8 mouse cellular contexts compared by ENCODE assay signal in the genomic region with DNA sequence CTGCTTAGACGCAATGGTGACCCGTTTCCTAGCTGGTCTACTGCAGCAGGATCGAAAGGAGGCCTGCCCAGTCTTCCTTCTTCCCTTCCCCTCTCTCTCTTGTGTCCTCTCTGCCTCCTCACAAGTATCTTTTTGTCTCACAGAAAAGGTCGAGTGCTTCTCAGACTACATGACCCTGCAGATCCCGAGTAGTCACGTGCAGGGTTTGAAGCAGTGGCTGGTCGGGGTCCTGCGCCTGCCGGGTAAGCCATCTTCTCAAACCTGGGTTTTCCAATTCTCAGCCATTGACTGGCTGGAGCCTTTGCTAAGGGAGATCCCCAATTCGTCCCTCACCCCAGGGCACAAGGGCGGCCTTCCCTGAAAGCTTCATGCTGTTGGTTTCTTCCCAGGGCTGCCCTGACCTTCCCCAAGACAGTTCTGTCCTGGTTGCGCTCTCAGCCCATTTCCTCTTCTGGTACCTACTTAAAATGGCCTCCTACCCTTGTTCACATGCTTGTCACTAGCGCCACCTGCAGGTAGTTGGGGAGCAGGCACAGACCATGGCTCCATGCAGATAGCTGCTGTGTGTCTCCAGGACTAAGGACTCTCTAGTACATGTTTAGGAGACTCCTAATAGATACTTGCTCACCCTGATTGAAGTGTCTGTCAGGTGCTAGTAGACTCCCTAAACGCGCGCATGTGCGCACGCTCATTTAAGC. TPM values are rescaled to one million over a fixed set of nuclear protein-coding genes. Genes with fewer than 3 reads are reported as not detected.
DNase-seq lines count a peak whose midpoint lies in the region; ATAC-seq and TF ChIP-seq lines count a peak whose summit lies in the region.

No protein-coding gene starts in this region.

- no peaks in the 10 kb centered on the region for H3K27me3 ChIP-seq in intestine, embryonic 16.5 days (replicated peaks; ENCODE audit: control insufficient read depth, insufficient read depth, low read length)
- no peaks in the 10 kb centered on the region for H3K27me3 ChIP-seq in intestine, embryonic 15.5 days (replicated peaks)
- H3K27me3 ChIP-seq in CH12.LX (replicated peaks) = peaks cover 22% of the 10 kb centered on the region
- peaks cover 3% of the 10 kb centered on the region; the same call in 1 of the 2 replicates for H3K27me3 ChIP-seq in forebrain, embryonic 10.5 days (ENCODE audit: poor library complexity, severe bottlenecking)

- H3K9me3 ChIP-seq in intestine, embryonic 16.5 days (ENCODE audit: control insufficient read depth, low read length) = no peaks in the 10 kb centered on the region
- H3K9me3 ChIP-seq in intestine, embryonic 15.5 days = no peaks in the 10 kb centered on the region
- peaks cover 11% of the 10 kb centered on the region for H3K9me3 ChIP-seq in CH12.LX (replicated peaks; ENCODE audit: low read length)
- peaks cover 9% of the 10 kb centered on the region; the same call in 1 of the 2 replicates for H3K9me3 ChIP-seq in forebrain, embryonic 10.5 days

- DNase-seq in CH12.LX (ENCODE audit: extremely low read depth) = peak; percentile 65
- DNase-seq in adrenal gland, adult 8-10 months = peak; percentile 50
- DNase-seq in lung, postnatal 14 days = peak; percentile 48
- no peak for DNase-seq in gastrocnemius, postnatal 25 days
- DNase-seq in forebrain, embryonic 10.5 days (ENCODE audit: extremely low spot score, low spot score) = no peak

- no peaks in the 10 kb centered on the region for H3K79me2 ChIP-seq in CH12.LX (replicated peaks; ENCODE audit: control insufficient read depth, extremely low read depth, insufficient read depth, poor library complexity, severe bottlenecking)

- no peak overlapping the region for H3K4me2 ChIP-seq in intestine, embryonic 16.5 days (ENCODE audit: low read depth, low read length)
- no peak overlapping the region for H3K4me2 ChIP-seq in intestine, embryonic 15.5 days (replicated peaks)
- no peak overlapping the region for H3K4me2 ChIP-seq in CH12.LX (ENCODE audit: insufficient read depth, low read depth, poor library complexity, severe bottlenecking)

- TF ChIP-seq RAD21 in CH12.LX (IDR thresholded peaks at IDR 0.05; ENCODE audit: low read depth, low read length) = peak; percentile 50

- no peaks in the 10 kb centered on the region for H3K36me3 ChIP-seq in intestine, embryonic 16.5 days (ENCODE audit: control insufficient read depth, insufficient read depth, low read length)
- H3K36me3 ChIP-seq in intestine, embryonic 15.5 days = no peaks in the 10 kb centered on the region
- H3K36me3 ChIP-seq in CH12.LX (replicated peaks in 1 of 2; ENCODE audit: control insufficient read depth in 1 of 2, insufficient read depth in 1 of 2, low read length in 1 of 2) = no peaks in the 10 kb centered on the region
- H3K36me3 ChIP-seq in forebrain, embryonic 10.5 days (replicated peaks) = no peaks in the 10 kb centered on the region

- no peak overlapping the region for H3K9ac ChIP-seq in intestine, embryonic 16.5 days (ENCODE audit: low read depth, low read length)
- no peak overlapping the region for H3K9ac ChIP-seq in intestine, embryonic 15.5 days
- H3K9ac ChIP-seq in CH12.LX (ENCODE audit: insufficient read depth, low read depth) = no peak overlapping the region

- no peak for TF ChIP-seq EP300 in CH12.LX (IDR thresholded peaks at IDR 0.05; ENCODE audit: low read length)

- no peak for TF ChIP-seq POLR2A in CH12.LX (IDR thresholded peaks at IDR 0.05; ENCODE audit: low read depth, low read length)

- dilution Hi-C loops in CH12.LX (cut with MboI; ENCODE audit: extremely low pct_ligation_motif_present, extremely low pct_unique_long_range_greater_than_20kb, low sequenced_read_pairs) = no loop called here

- 0 out of 2 replicates have a peak, but pooled peaks have one; percentile 14 for ATAC-seq in intestine, embryonic 16.5 days
- ATAC-seq in intestine, embryonic 15.5 days = no peak
- peak; percentile 22 to 42; a peak in 2 of 4 replicates for ATAC-seq in hematopoietic stem cell, adult 5-6 weeks (replicated peaks in 1 of 2; ENCODE audit: insufficient read depth in 1 of 2, low FRiP score in 2 of 2, low TSS enrichment in 1 of 2, low read depth in 1 of 2, poor library complexity in 2 of 2, severe bottlenecking in 2 of 2)

- WGBS in intestine, embryonic 16.5 days = 85% methylated on average over 18 of the region's 18 CpGs
- 84% methylated on average over 18 of the region's 18 CpGs for WGBS in intestine, embryonic 15.5 days
- 88% methylated on average over 18 of the region's 18 CpGs for WGBS in forebrain, embryonic 10.5 days

- H3K4me3 ChIP-seq in intestine, embryonic 16.5 days (ENCODE audit: low read length) = no peak overlapping the region
- H3K4me3 ChIP-seq in intestine, embryonic 15.5 days (replicated peaks) = no peak overlapping the region
- no peak overlapping the region for H3K4me3 ChIP-seq in CH12.LX (replicated peaks in 1 of 3; ENCODE audit: low read depth in 2 of 3, low read length in 2 of 3, poor library complexity in 1 of 3)
- no peak overlapping the region for H3K4me3 ChIP-seq in forebrain, embryonic 10.5 days

- peak; percentile 21 to 61; a peak in 3 of 4 replicates for TF ChIP-seq CTCF in CH12.LX (conservative IDR thresholded peaks at IDR 0.05 in 1 of 2, IDR thresholded peaks at IDR 0.05 in 1 of 2; ENCODE audit: low read depth in 2 of 2, low read length in 2 of 2)

- no peaks in the 10 kb centered on the region for H3K4me1 ChIP-seq in intestine, embryonic 16.5 days (ENCODE audit: control insufficient read depth, insufficient read depth, low read length)
- peaks cover 8% of the 10 kb centered on the region; the same call in 1 of the 2 replicates for H3K4me1 ChIP-seq in intestine, embryonic 15.5 days (replicated peaks)
- H3K4me1 ChIP-seq in CH12.LX (ENCODE audit: control insufficient read depth in 1 of 2, insufficient read depth in 2 of 2) = peaks cover 2 to 4% of the 10 kb centered on the region in 2 experiments; a peak in 1 of 4 replicates
- H3K4me1 ChIP-seq in forebrain, embryonic 10.5 days = no peaks in the 10 kb centered on the region

- no peak overlapping the region for H3K27ac ChIP-seq in intestine, embryonic 16.5 days (ENCODE audit: low read length)
- H3K27ac ChIP-seq in intestine, embryonic 15.5 days = no peak overlapping the region
- H3K27ac ChIP-seq in CH12.LX (ENCODE audit: insufficient read depth, low read depth) = no peak overlapping the region
- H3K27ac ChIP-seq in forebrain, embryonic 10.5 days = no peak overlapping the region

- in situ Hi-C loops in CH12.LX (cut with MboI; ENCODE audit: low pct_ligation_motif_present, low pct_unique_long_range_greater_than_20kb, low sequenced_read_pairs) = no loop called here

TF ChIP-seq in CH12.LX, 34 proteins besides CTCF, POLR2A, EP300 and RAD21:
- TF ChIP-seq NRF1 (IDR thresholded peaks at IDR 0.05; ENCODE audit: low read depth, low read length) = no peak
- no peak for TF ChIP-seq UBTF (IDR thresholded peaks at IDR 0.05; ENCODE audit: low read depth, low read length)
- TF ChIP-seq ZC3H11A (IDR thresholded peaks at IDR 0.05; ENCODE audit: low read depth, low read length) = no peak
- TF ChIP-seq ETS1 (conservative IDR thresholded peaks at IDR 0.05; ENCODE audit: low read depth, low read length) = no peak
- TF ChIP-seq MAFK (IDR thresholded peaks at IDR 0.05; ENCODE audit: insufficient replicate concordance, low read length) = no peak
- no peak for TF ChIP-seq NELFE (IDR thresholded peaks at IDR 0.05; ENCODE audit: low read depth, low read length)
- TF ChIP-seq BHLHE40 (IDR thresholded peaks at IDR 0.05; ENCODE audit: low read depth, low read length) = no peak
- no peak for TF ChIP-seq POLR2AphosphoS2 (IDR thresholded peaks at IDR 0.05; ENCODE audit: low read depth, low read length)

RNA-seq across cellular contexts. Expression of a gene that starts 11.7 kb away (rescaled TPM):
- not detected in 2 replicates for polyA plus RNA-seq in intestine, embryonic 16.5 days (2015; fragmentation: Nextera tagmentation; extraction: Ambion mirVana)
- not detected in 2 replicates for polyA plus RNA-seq in intestine, embryonic 15.5 days (2015; fragmentation: Nextera tagmentation; extraction: Ambion mirVana)
- total RNA-seq in CH12.LX (2012; rRNA removed) = not detected in 2 replicates
- total RNA-seq in CH12.LX (2014; rRNA removed) = not detected in 2 replicates
- polyA plus RNA-seq in CH12.LX (2012; ENCODE audit: insufficient read length, low read depth) = not detected in 2 replicates
- total RNA-seq in adrenal gland, adult 8-10 months (2022) = not detected
- not detected in 2 replicates for total RNA-seq in hematopoietic stem cell, adult 5-6 weeks (2017)
- 1 to 10 TPM; 5.2 to 5.3 TPM for total RNA-seq in gastrocnemius, postnatal 25 days (2021)
- not detected in 2 replicates for polyA plus RNA-seq in forebrain, embryonic 10.5 days (2016; fragmentation: Nextera tagmentation; extraction: Ambion mirVana)

RNA-seq across cellular contexts. Expression of a gene that starts 28.0 kb away (rescaled TPM):
- polyA plus RNA-seq in intestine, embryonic 16.5 days (2015; fragmentation: Nextera tagmentation; extraction: Ambion mirVana) = 230 and 259 TPM in 2 replicates
- polyA plus RNA-seq in intestine, embryonic 15.5 days (2015; fragmentation: Nextera tagmentation; extraction: Ambion mirVana) = 272 and 318 TPM in 2 replicates
- 176 and 238 TPM in 2 replicates for total RNA-seq in CH12.LX (2012; rRNA removed)
- 341 and 403 TPM in 2 replicates for total RNA-seq in CH12.LX (2014; rRNA removed)
- 617 and 618 TPM in 2 replicates for polyA plus RNA-seq in CH12.LX (2012; ENCODE audit: insufficient read length, low read depth)
- 100 to 1,000 TPM; 216 to 285 (median 243) TPM for total RNA-seq in adrenal gland, adult 8-10 months (2022)
- 356 and 659 TPM in 2 replicates for total RNA-seq in hematopoietic stem cell, adult 5-6 weeks (2017)
- 100 to 1,000 TPM; 105 to 113 TPM for total RNA-seq in gastrocnemius, postnatal 25 days (2021)
- polyA plus RNA-seq in forebrain, embryonic 10.5 days (2016; fragmentation: Nextera tagmentation; extraction: Ambion mirVana) = 495 and 519 TPM in 2 replicates

RNA-seq across cellular contexts. Expression of a gene that starts 52.5 kb away (rescaled TPM):
- polyA plus RNA-seq in intestine, embryonic 16.5 days (2015; fragmentation: Nextera tagmentation; extraction: Ambion mirVana) = 0.29 and 0.84 TPM in 2 replicates
- polyA plus RNA-seq in intestine, embryonic 15.5 days (2015; fragmentation: Nextera tagmentation; extraction: Ambion mirVana) = 0.33 and 0.95 TPM in 2 replicates
- 0.85 and 1.3 TPM in 2 replicates for total RNA-seq in CH12.LX (2012; rRNA removed)
- total RNA-seq in CH12.LX (2014; rRNA removed) = 0.11 TPM in 1 of 2 replicates, not detected in the other
- 0.21 TPM in 1 of 2 replicates, not detected in the other for polyA plus RNA-seq in CH12.LX (2012; ENCODE audit: insufficient read length, low read depth)
- 1 to 10 TPM; 1.5 to 2.6 (median 1.6) TPM for total RNA-seq in adrenal gland, adult 8-10 months (2022)
- total RNA-seq in hematopoietic stem cell, adult 5-6 weeks (2017) = 0.30 and 0.44 TPM in 2 replicates
- under 1 TPM; 0.51 to 0.61 TPM for total RNA-seq in gastrocnemius, postnatal 25 days (2021)
- 0.22 TPM in 1 of 2 replicates, not detected in the other for polyA plus RNA-seq in forebrain, embryonic 10.5 days (2016; fragmentation: Nextera tagmentation; extraction: Ambion mirVana)

Comparison
In these comparisons a context has a peak if more than half of its experiments do, and no peak if none do; other contexts are left out.
1. DNase-seq: peak in CH12.LX (single experiment), adrenal gland, adult 8-10 months (single experiment) and lung, postnatal 14 days (single experiment); none in gastrocnemius, postnatal 25 days (single experiment) and forebrain, embryonic 10.5 days (single experiment).